ENCODE assay signal across 27 mouse cellular contexts in the genomic region with DNA sequence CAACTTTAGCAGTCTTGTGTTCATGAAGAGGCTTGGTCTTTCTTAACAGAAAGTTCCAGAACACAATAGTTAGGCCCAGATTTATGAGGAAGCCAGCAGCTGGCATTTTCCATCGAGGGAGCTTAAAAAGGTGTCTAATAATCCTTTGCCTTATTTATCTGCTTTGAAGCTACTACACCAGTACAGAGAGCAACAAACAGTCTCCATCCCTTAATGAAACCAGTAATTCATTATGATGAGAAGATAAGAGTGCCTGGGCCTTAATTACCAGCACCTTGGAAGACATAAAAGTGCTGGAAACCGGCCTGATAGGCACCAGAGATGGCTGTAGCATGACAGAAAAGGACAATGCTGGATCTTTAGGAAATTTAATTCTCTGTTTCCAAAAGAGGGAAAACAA.
"Had no signal": no experiment of that assay in that cellular context is flagged by ENCODE, and none has a peak within 500 bp of the region (broad histone marks: within the 10 kb centered on the region; RNA-seq: fewer than 3 reads in every experiment).

No protein-coding gene starts in this region.

- H3K9ac ChIP-seq: embryonic facial prominence, embryonic 12.5 days; embryonic facial prominence, embryonic 13.5 days; embryonic facial prominence, embryonic 15.5 days; forebrain, embryonic 12.5 days; forebrain, embryonic 13.5 days; forebrain, embryonic 15.5 days; forebrain, postnatal 0 days had no signal

- H3K27ac ChIP-seq: embryonic facial prominence, embryonic 10.5 days; embryonic facial prominence, embryonic 12.5 days; embryonic facial prominence, embryonic 13.5 days; embryonic facial prominence, embryonic 15.5 days; forebrain, embryonic 10.5 days; forebrain, embryonic 12.5 days; forebrain, embryonic 13.5 days; forebrain, embryonic 15.5 days; gastrocnemius, adult 2 months; heart, adult 2 months had no signal

- H3K4me3 ChIP-seq: embryonic facial prominence, embryonic 10.5 days; embryonic facial prominence, embryonic 12.5 days; embryonic facial prominence, embryonic 13.5 days; embryonic facial prominence, embryonic 15.5 days; erythroblast, embryonic 14.5 days; forebrain, embryonic 10.5 days; forebrain, embryonic 12.5 days; forebrain, embryonic 13.5 days; forebrain, embryonic 15.5 days; gastrocnemius, adult 2 months; heart, adult 2 months had no signal

- H3K4me2 ChIP-seq: embryonic facial prominence, embryonic 12.5 days; embryonic facial prominence, embryonic 13.5 days; embryonic facial prominence, embryonic 15.5 days; forebrain, embryonic 12.5 days; forebrain, embryonic 13.5 days; forebrain, embryonic 15.5 days had no signal

- DNase-seq: cerebellum, adult 2 months; cerebellum, adult 8-10 months; cerebellum, adult 9-10 months; cerebellum, adult 9-11 months; cerebellum, postnatal 14 days; cerebellum, postnatal 25 days; embryo, embryonic 11 days; forebrain, postnatal 0 days; gastrocnemius, adult 2 months; gastrocnemius, postnatal 10 days; gastrocnemius, postnatal 14 days; gastrocnemius, postnatal 25 days; gastrocnemius, postnatal 36 days; heart, adult 11 months; heart, adult 18-20 months; heart, adult 2 months had no signal

- H3K27me3 ChIP-seq: embryonic facial prominence, embryonic 12.5 days; embryonic facial prominence, embryonic 13.5 days; embryonic facial prominence, embryonic 15.5 days; forebrain, embryonic 12.5 days; forebrain, embryonic 13.5 days; forebrain, embryonic 15.5 days had no signal

- H3K36me3 ChIP-seq: embryonic facial prominence, embryonic 10.5 days; embryonic facial prominence, embryonic 12.5 days; embryonic facial prominence, embryonic 13.5 days; embryonic facial prominence, embryonic 15.5 days; forebrain, embryonic 10.5 days; forebrain, embryonic 12.5 days; forebrain, embryonic 15.5 days had no signal

- H3K9me3 ChIP-seq: embryonic facial prominence, embryonic 10.5 days; embryonic facial prominence, embryonic 12.5 days; embryonic facial prominence, embryonic 13.5 days; embryonic facial prominence, embryonic 15.5 days; forebrain, embryonic 10.5 days; forebrain, embryonic 12.5 days; forebrain, embryonic 13.5 days; forebrain, embryonic 15.5 days had no signal

- H3K4me1 ChIP-seq: embryonic facial prominence, embryonic 10.5 days; embryonic facial prominence, embryonic 12.5 days; embryonic facial prominence, embryonic 13.5 days; embryonic facial prominence, embryonic 15.5 days; forebrain, embryonic 10.5 days; forebrain, embryonic 12.5 days; forebrain, embryonic 13.5 days; forebrain, embryonic 15.5 days had no signal

- ATAC-seq: forebrain, embryonic 13.5 days; forebrain, embryonic 14.5 days; forebrain, embryonic 15.5 days; forebrain, embryonic 16.5 days; forebrain, postnatal 0 days had no signal
